In genomic region chr2:30606621-30607052, GRCm38 (mm10) we compare ENCODE assay signal across 10 mouse cellular contexts. TPM values are rescaled to one million over a fixed set of nuclear protein-coding genes. Genes with fewer than 3 reads are reported as not detected.
DNase-seq lines count a peak whose midpoint lies in the region; ATAC-seq and TF ChIP-seq lines count a peak whose summit lies in the region.
"Had no signal": no experiment of that assay in that cellular context is flagged by ENCODE, and none has a peak within 500 bp of the region (broad histone marks: within the 10 kb centered on the region; RNA-seq: fewer than 3 reads in every experiment).

No protein-coding gene starts in this region.

- intact Hi-C loops in left cerebral cortex, postnatal 4 days (cut with DNase I), result loop anchor here (5.0 kb wide), 1 partner anchor 134 kb away; the partner anchor contains the start of gene Ier5l
- intact Hi-C loops in left cerebral cortex, postnatal 14 days (cut with DNase I), result no loop called here

- 8% methylated on average over 23 of the region's 23 CpGs for WGBS in forebrain, postnatal 0 days

- H3K27me3 ChIP-seq in forebrain, postnatal 0 days (ENCODE audit: insufficient read depth, low read length), result no peaks in the 10 kb centered on the region
- no peaks in the 10 kb centered on the region for H3K27me3 ChIP-seq in splenic B cell, adult 2 months (ENCODE audit: control insufficient read depth, insufficient read depth, low read length, poor library complexity, severe bottlenecking)

- peaks cover 12% of the 10 kb centered on the region for H3K4me1 ChIP-seq in forebrain, postnatal 0 days (ENCODE audit: insufficient read depth)

- DNase-seq in left cerebral cortex, postnatal 4 days, result peak; percentile 37
- DNase-seq in left cerebral cortex, postnatal 14 days (ENCODE audit: low spot score in 2 of 2), result no peak
- DNase-seq in forebrain, postnatal 0 days, result peak; percentile 78
- peak; percentile 45 to 51 for DNase-seq in kidney, postnatal 36 days
- peak; percentile 53 for DNase-seq in splenic B cell, adult 2 months (ENCODE audit: low read depth, low spot score)
- no peak for DNase-seq in thymus, postnatal 14 days
- no peak for DNase-seq in spleen, postnatal 10 days (ENCODE audit: low spot score in 2 of 2)
- no peak for DNase-seq in spleen, postnatal 36 days (ENCODE audit: low spot score in 2 of 2)

- peak overlapping the region; percentile 23 for H3K4me2 ChIP-seq in forebrain, postnatal 0 days (ENCODE audit: low read depth)

- no peaks in the 10 kb centered on the region for H3K36me3 ChIP-seq in forebrain, postnatal 0 days (ENCODE audit: insufficient read depth)
- H3K36me3 ChIP-seq in splenic B cell, adult 2 months (ENCODE audit: control insufficient read depth, insufficient read depth, low read length, poor library complexity, severe bottlenecking), result no peaks in the 10 kb centered on the region

- peak overlapping the region; percentile 80 for H3K27ac ChIP-seq in forebrain, postnatal 0 days (ENCODE audit: low read depth, low read length)

- no peak overlapping the region for H3K4me3 ChIP-seq in forebrain, postnatal 0 days (ENCODE audit: low read depth, low read length)

- H3K9ac ChIP-seq in forebrain, postnatal 0 days, result peak overlapping the region; percentile 42

- peak; percentile 66 for ATAC-seq in forebrain, postnatal 0 days

- TF ChIP-seq CTCF in forebrain, postnatal 0 days (IDR thresholded peaks at IDR 0.05; ENCODE audit: low read depth), result peak; percentile 19; the same call in 1 of the 2 replicates

- H3K9me3 ChIP-seq in forebrain, postnatal 0 days (ENCODE audit: low read length), result no peaks in the 10 kb centered on the region

RNA-seq across cellular contexts. Expression of gene Cstad, which starts 11.8 kb away (rescaled TPM):
- 1 to 10 TPM; 3.0 to 3.7 TPM for total RNA-seq in left cerebral cortex, postnatal 4 days (2021)
- total RNA-seq in left cerebral cortex, postnatal 14 days (2021), result 1 to 10 TPM; 3.4 to 4.5 TPM
- 3.8 and 4.1 TPM in 2 replicates for total RNA-seq in forebrain, postnatal 0 days (2014; rRNA removed)
- 0.65 and 1.2 TPM in 2 replicates for polyA plus RNA-seq in forebrain, postnatal 0 days (2015; fragmentation: Nextera tagmentation; extraction: Ambion mirVana)
- total RNA-seq: common myeloid progenitor, adult 5-6 weeks; MEL had no signal

Comparison
In these comparisons a context has a peak if more than half of its experiments do, and no peak if none do; other contexts are left out.
1. DNase-seq: peak in left cerebral cortex, postnatal 4 days (single experiment), forebrain, postnatal 0 days (single experiment), kidney, postnatal 36 days (2 of 2) and splenic B cell, adult 2 months (single experiment); none in left cerebral cortex, postnatal 14 days (0 of 2), thymus, postnatal 14 days (single experiment), spleen, postnatal 10 days (0 of 2) and spleen, postnatal 36 days (0 of 2).